Mouse (Mus musculus) myocyte (in vitro differentiated cells): ENCODE results near the gene Wdr20.

Experiments
- CEBPB ChIP-seq: IDR thresholded peaks from 2 replicates; pipeline ENCODE4 v1.6.1; 2011; ENCODE audit warnings: mild to moderate bottlenecking, moderate library complexity; ENCODE audit not compliant: poor library complexity, insufficient read depth, severe bottlenecking
- E2F4 ChIP-seq: IDR thresholded peaks from one replicate; pipeline ENCODE4 v1.6.1; 2011; ENCODE audit warnings: mild to moderate bottlenecking, control low read depth, moderate library complexity; ENCODE audit not compliant: insufficient read depth
- MAX ChIP-seq: IDR thresholded peaks from one replicate; pipeline ENCODE4 v1.6.1; 2011; ENCODE audit warnings: low read depth, mild to moderate bottlenecking, control low read depth
- MYOD1 ChIP-seq, 3 experiments: IDR thresholded peaks; one replicate each; pipeline ENCODE4 v1.6.1; 2011; ENCODE audit warnings: control low read depth in 2 of 3, low read depth in 2 of 3, mild to moderate bottlenecking in 2 of 3, moderate library complexity in 1 of 3; ENCODE audit not compliant: insufficient read length in 2 of 3, control insufficient read depth in 1 of 3
- MYOG ChIP-seq, 3 experiments: IDR thresholded peaks; one replicate each; pipeline ENCODE4 v1.6.1; 2011; ENCODE audit warnings: control low read depth in 2 of 3, low read depth in 2 of 3, mild to moderate bottlenecking in 2 of 3; ENCODE audit not compliant: insufficient read length in 2 of 3, control insufficient read depth in 1 of 3, insufficient read depth in 1 of 3
- POLR2A ChIP-seq: IDR thresholded peaks from one replicate; pipeline ENCODE4 v1.6.1; 2011; ENCODE audit warnings: low read depth, mild to moderate bottlenecking, control low read depth, moderate library complexity; ENCODE audit not compliant: insufficient read length
- POLR2AphosphoS2 ChIP-seq: IDR thresholded peaks from one replicate; pipeline ENCODE4 v1.6.1; 2011; ENCODE audit warnings: low read depth, control low read depth; ENCODE audit not compliant: insufficient read length
- SRF ChIP-seq: IDR thresholded peaks from one replicate; pipeline ENCODE4 v1.6.1; 2011; ENCODE audit warnings: low read depth; ENCODE audit not compliant: control insufficient read depth, insufficient read length
- TCF12 ChIP-seq: IDR thresholded peaks from one replicate; pipeline ENCODE4 v1.6.1; 2011; ENCODE audit warnings: mild to moderate bottlenecking, control low read depth; ENCODE audit not compliant: poor library complexity, insufficient read depth, severe bottlenecking
- USF1 ChIP-seq: IDR thresholded peaks from one replicate; pipeline ENCODE4 v1.6.1; 2011; ENCODE audit warnings: low read depth, mild to moderate bottlenecking, control low read depth, moderate library complexity

DNA sequence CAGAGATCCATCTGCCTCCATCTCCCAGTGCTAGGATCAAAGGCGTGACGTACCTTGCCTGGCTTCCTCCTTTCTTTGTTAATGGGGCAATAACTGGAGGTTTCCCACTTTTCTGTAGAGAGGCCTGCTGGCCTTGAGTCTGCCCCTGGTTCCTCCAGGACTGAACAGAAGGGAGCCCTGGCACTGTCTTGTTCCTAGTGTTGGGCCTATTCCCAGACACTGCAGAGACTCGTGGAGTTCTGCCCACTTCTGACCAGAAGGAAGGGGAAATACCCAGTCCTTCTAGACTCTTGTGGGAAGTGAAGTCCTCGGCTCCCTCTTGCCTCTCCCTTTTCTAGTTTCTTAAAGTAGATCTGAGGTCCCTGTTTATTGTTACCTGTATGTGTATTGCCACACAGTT is 48.5 kb downstream of the Wdr20 start:
- no peak for TF ChIP-seq TCF12
- no peak for TF ChIP-seq MAX
- TF ChIP-seq CEBPB, result no peak
- no peak for TF ChIP-seq USF1
- no peak for TF ChIP-seq MYOG (IDR thresholded peaks at IDR 0.05; ENCODE audit: control insufficient read depth in 1 of 3, insufficient read depth in 1 of 3, insufficient read length in 2 of 3, low read depth in 2 of 3)
- no peak for TF ChIP-seq SRF
- no peak for TF ChIP-seq POLR2A
- TF ChIP-seq MYOD1 (IDR thresholded peaks at IDR 0.05; ENCODE audit: control insufficient read depth in 1 of 3, insufficient read length in 2 of 3, low read depth in 2 of 3), result no peak
- TF ChIP-seq E2F4, result no peak
- no peak for TF ChIP-seq POLR2AphosphoS2
